In genomic region chr9:119029568-119029967, GRCm38 (mm10) we compare ENCODE assay signal across 7 mouse cellular contexts. TPM values are rescaled to one million over a fixed set of nuclear protein-coding genes. Genes with fewer than 3 reads are reported as not detected.
DNase-seq lines count a peak whose midpoint lies in the region; ATAC-seq and TF ChIP-seq lines count a peak whose summit lies in the region.

No protein-coding gene starts in this region.

- ATAC-seq in forebrain, embryonic 13.5 days, result 0 out of 2 replicates have a peak, but pooled peaks have one; percentile 39
- peak; percentile 54; the same call in 1 of the 2 replicates for ATAC-seq in intestine, embryonic 16.5 days

- H3K27me3 ChIP-seq in testis, adult 2 months (ENCODE audit: control insufficient read depth, insufficient read depth, low read length), result no peaks in the 10 kb centered on the region
- no peaks in the 10 kb centered on the region for H3K27me3 ChIP-seq in forebrain, embryonic 13.5 days
- H3K27me3 ChIP-seq in intestine, embryonic 16.5 days (replicated peaks; ENCODE audit: control insufficient read depth, insufficient read depth, low read length), result no peaks in the 10 kb centered on the region

- TF ChIP-seq CTCF in testis, adult 2 months (IDR thresholded peaks at IDR 0.05; ENCODE audit: control insufficient read depth, insufficient read depth, insufficient replicate concordance, low read depth, low read length), result peak; percentile 48; the same call in 1 of the 2 replicates
- TF ChIP-seq CTCF in bone marrow, adult 2 months (IDR thresholded peaks at IDR 0.05; ENCODE audit: control insufficient read depth, insufficient read depth, low read length), result peak; percentile 70
- peak; percentile 73 for TF ChIP-seq CTCF in lung, adult 2 months (IDR thresholded peaks at IDR 0.05; ENCODE audit: insufficient read depth, low read length)

- DNase-seq in testis, postnatal 14 days (ENCODE audit: low spot score), result no peak
- peak; percentile 61 for DNase-seq in lung, adult 2 months
- peak; percentile 16 to 56 for DNase-seq in spleen, postnatal 10 days (ENCODE audit: low spot score in 2 of 2)

- no peak overlapping the region for H3K9ac ChIP-seq in forebrain, embryonic 13.5 days
- H3K9ac ChIP-seq in intestine, embryonic 16.5 days (ENCODE audit: low read depth, low read length), result no peak overlapping the region

- WGBS in bone marrow, adult 2 months, result 55% methylated on average over 7 of the region's 7 CpGs
- 57% methylated on average over 7 of the region's 7 CpGs for WGBS in forebrain, embryonic 13.5 days
- 58% methylated on average over 7 of the region's 7 CpGs for WGBS in intestine, embryonic 16.5 days
- WGBS in lung, adult 2 months, result 42% methylated on average over 7 of the region's 7 CpGs

- H3K27ac ChIP-seq in testis, adult 2 months (ENCODE audit: control insufficient read depth, insufficient read depth, low read depth, low read length), result no peak overlapping the region
- H3K27ac ChIP-seq in bone marrow, adult 2 months (ENCODE audit: control insufficient read depth, insufficient read depth, low read depth, low read length, poor library complexity), result peak overlapping the region; percentile 31
- H3K27ac ChIP-seq in forebrain, embryonic 13.5 days, result no peak overlapping the region
- H3K27ac ChIP-seq in intestine, embryonic 16.5 days (ENCODE audit: low read length), result no peak overlapping the region

- TF ChIP-seq POLR2A in testis, adult 2 months (IDR thresholded peaks at IDR 0.05; ENCODE audit: control insufficient read depth, low read depth, low read length), result no peak
- no peak for TF ChIP-seq POLR2A in bone marrow, adult 2 months (IDR thresholded peaks at IDR 0.05; ENCODE audit: borderline replicate concordance, control insufficient read depth, low read depth, low read length)
- no peak for TF ChIP-seq POLR2A in lung, adult 2 months (IDR thresholded peaks at IDR 0.05; ENCODE audit: borderline replicate concordance, extremely low read depth, low read depth, low read length)

- H3K36me3 ChIP-seq in testis, adult 2 months (ENCODE audit: control insufficient read depth, insufficient read depth, low read length), result no peaks in the 10 kb centered on the region
- peaks cover 5% of the 10 kb centered on the region; the same call in 1 of the 2 replicates for H3K36me3 ChIP-seq in forebrain, embryonic 13.5 days (ENCODE audit: poor library complexity, severe bottlenecking)
- H3K36me3 ChIP-seq in intestine, embryonic 16.5 days (ENCODE audit: control insufficient read depth, insufficient read depth, low read length), result peaks cover 4% of the 10 kb centered on the region

- no peaks in the 10 kb centered on the region for H3K9me3 ChIP-seq in forebrain, embryonic 13.5 days (replicated peaks)
- no peaks in the 10 kb centered on the region for H3K9me3 ChIP-seq in intestine, embryonic 16.5 days (ENCODE audit: control insufficient read depth, low read length)

- H3K4me3 ChIP-seq in testis, adult 2 months (ENCODE audit: control insufficient read depth, low read depth, low read length), result no peak overlapping the region
- H3K4me3 ChIP-seq in bone marrow, adult 2 months (replicated peaks; ENCODE audit: control insufficient read depth, low read depth, low read length), result no peak overlapping the region
- H3K4me3 ChIP-seq in forebrain, embryonic 13.5 days, result no peak overlapping the region
- H3K4me3 ChIP-seq in intestine, embryonic 16.5 days (ENCODE audit: low read length), result no peak overlapping the region
- no peak overlapping the region for H3K4me3 ChIP-seq in lung, adult 2 months (replicated peaks; ENCODE audit: extremely low read depth, low read depth, low read length)

- H3K4me2 ChIP-seq in forebrain, embryonic 13.5 days, result no peak overlapping the region
- H3K4me2 ChIP-seq in intestine, embryonic 16.5 days (ENCODE audit: low read depth, low read length), result no peak overlapping the region

- peaks cover 7% of the 10 kb centered on the region for H3K4me1 ChIP-seq in testis, adult 2 months (ENCODE audit: control insufficient read depth, insufficient read depth, low read length)
- peaks cover 2% of the 10 kb centered on the region; the same call in 1 of the 2 replicates for H3K4me1 ChIP-seq in bone marrow, adult 2 months (ENCODE audit: control insufficient read depth, insufficient read depth, low read length)
- peaks cover 30% of the 10 kb centered on the region for H3K4me1 ChIP-seq in forebrain, embryonic 13.5 days
- H3K4me1 ChIP-seq in intestine, embryonic 16.5 days (ENCODE audit: control insufficient read depth, insufficient read depth, low read length), result peaks cover under 1% of the 10 kb centered on the region
- H3K4me1 ChIP-seq in lung, adult 2 months (ENCODE audit: control insufficient read depth, insufficient read depth, low read length), result peaks cover 12% of the 10 kb centered on the region

RNA-seq across cellular contexts. Expression of gene Vill, which starts 23.0 kb away (rescaled TPM):
- polyA plus RNA-seq in testis, adult 2 months (2012; rRNA removed), result 8.7 and 11.4 TPM in 2 replicates
- polyA plus RNA-seq in bone marrow, adult 2 months (2011; ENCODE audit: insufficient read depth, insufficient read length, low replicate concordance, missing spikeins), result 19.5 and 35.2 TPM in 2 replicates
- polyA plus RNA-seq in forebrain, embryonic 13.5 days (2015; fragmentation: Nextera tagmentation; extraction: Ambion mirVana), result 3.9 and 4.3 TPM in 2 replicates
- 13.7 and 14.9 TPM in 2 replicates for polyA plus RNA-seq in intestine, embryonic 16.5 days (2015; fragmentation: Nextera tagmentation; extraction: Ambion mirVana)
- polyA plus RNA-seq in lung, adult 2 months (2012; rRNA removed), result 15.4 and 20.2 TPM in 2 replicates
